Mouse (Mus musculus) cerebellum, adult 11-12 months (tissue): ENCODE data around the gene Cwc25.
A peak's percentile ranks its signal among the peaks of the same experiment; 100 is the strongest.

Experiments used
- DNase-seq: peaks from one replicate; pipeline ENCODE4 v3.0.0; 2022

The Cwc25 gene

DNA sequence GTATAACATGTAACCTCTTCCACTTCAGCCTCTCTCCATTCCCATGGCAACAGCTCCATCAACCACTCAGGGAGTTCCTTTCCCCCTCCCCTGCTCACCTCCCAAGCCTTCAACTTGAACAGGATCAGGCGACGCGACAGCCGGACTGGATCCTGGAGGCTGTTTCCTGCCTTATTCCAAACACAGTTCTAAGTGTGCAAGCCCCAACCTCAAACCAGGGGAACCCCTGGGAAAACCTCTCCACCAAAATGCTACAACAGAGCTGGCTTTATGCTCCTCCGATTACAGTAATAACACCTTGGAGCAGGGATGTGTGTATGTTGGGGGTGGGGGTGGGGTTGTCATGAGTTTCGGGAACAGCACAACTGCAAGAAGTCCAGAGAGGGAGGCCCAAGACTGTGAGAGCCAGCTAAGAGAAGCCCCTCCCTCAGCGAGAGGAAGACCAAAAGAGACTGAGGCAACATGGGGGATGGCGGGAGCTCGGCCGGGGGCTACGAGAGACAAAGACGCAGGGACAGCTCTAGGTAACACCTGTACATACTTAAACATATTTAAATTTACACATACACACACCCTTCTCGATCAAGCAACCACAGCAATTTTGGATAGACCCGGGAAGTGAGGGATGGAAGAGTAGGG, 68.3 kb downstream of the Cwc25 start:
- peak; percentile 61 for DNase-seq

DNA sequence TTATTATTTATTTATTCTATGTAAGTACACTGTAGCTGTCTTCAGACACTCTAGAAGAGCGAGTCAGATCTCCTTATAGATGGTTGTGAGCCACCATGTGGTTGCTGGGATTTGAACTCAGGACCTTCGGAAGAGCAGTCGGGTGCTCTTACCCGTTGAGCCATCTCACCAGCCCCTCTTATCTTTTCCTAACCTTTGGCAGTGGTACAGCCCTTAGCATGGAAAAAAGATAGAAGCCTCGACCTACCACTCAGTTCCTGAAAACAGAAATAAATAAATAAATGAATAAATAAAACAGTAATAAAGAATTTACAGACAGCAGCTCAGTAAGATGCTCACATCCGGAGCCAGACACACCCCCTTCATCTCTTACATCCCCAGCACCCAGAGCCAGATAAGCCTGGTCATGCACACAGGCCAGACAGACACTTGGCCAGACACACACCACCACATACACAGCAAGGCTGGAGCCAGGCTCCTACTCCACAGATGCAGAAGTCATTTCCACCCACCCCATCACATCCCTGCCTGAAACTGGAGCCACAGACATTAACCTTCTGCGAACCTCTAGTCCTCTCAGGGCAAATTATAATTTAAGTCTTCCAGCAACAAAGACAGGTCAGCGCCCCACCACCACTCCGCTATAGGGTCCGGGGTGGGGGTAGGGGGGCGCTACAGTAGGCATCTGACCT, 69.0 kb downstream of the Cwc25 start:
- DNase-seq, result no peak

DNA sequence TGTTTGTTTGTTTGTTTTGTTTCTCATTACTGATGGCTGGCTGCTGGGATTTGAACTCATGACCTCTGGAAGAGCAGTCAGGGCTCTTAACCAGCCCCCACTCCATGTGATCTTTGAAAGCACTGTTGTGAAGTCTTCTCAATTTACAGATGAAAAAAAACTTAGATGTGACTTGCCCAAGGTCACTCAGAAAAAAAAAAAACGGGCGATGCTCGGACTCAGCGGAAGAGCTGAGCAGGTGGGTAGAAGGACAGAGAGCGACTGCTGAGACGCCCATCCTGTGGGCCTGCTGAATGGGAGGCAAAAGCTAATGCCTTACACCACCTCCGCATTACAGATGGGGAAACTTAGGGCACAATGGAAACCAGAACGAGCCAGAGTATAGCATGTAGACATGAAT, 69.7 kb downstream of the Cwc25 start:
- DNase-seq, result no peak

DNA sequence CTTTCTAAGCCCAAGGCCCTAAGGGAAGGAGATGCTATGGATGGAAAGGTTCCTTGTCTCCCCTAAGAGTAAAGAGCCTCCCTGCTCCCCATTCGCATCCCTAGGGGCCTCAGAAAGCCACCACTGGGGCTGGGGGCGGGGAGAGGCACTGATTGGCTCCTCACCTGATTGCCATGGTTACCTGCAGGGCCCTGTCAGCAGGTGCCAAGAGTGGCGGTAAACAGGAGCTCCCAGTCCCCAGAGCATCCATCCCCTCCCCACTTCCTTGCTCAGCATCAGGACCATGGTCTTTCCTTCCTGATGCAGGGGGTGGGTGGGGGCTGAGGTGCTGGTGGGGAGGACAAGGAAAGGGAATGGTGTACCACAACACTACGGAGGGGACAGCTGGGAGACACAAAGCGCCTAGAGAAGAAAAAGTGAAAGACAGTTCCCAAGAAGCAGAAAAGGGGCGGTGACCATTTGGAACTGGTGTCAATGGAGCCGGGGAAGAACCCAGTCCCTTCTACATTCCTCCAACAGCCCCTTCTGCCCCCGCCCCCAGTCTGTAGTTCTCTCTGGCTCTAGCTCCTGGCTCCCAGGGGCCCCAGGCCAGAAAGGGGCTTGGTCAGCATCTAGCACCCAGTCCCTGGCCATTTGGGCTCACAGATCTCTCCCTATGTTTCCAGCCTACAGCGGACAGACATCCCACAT, 70.5 kb downstream of the Cwc25 start:
- DNase-seq, result peak; percentile 52
